Mouse (Mus musculus) intestine, embryonic 15.5 days (tissue): ENCODE results near the gene Olfr969. TPM values are rescaled to one million over a fixed set of nuclear protein-coding genes. Genes with fewer than 3 reads are reported as not detected.
"Not testable (repeated sequence)": the region's sequence is repeated elsewhere in the genome, so short reads cannot be mapped to it uniquely, and the experiment has no call there.

ENCODE experiments used
- ATAC-seq: fragments of 200-750 bp; cut with Nextera tagmentation; 2 replicates; pipeline ENCODE4 v1.8.0; 2017; ENCODE audit warnings: moderate TSS enrichment, moderate library complexity
- H3K27ac ChIP-seq: fragments of 300-500 bp; sonication (generic); 2 replicates; pipeline ENCODE4 v1.5.1; 2015; ENCODE audit warnings: mild to moderate bottlenecking, inconsistent platforms
- H3K27me3 ChIP-seq: fragments of 300-500 bp; sonication (generic); replicated peaks from 2 replicates; pipeline ENCODE4 v1.6.1; 2015; ENCODE audit warnings: inconsistent platforms
- H3K36me3 ChIP-seq: fragments of 300-500 bp; sonication (generic); 2 replicates; pipeline ENCODE4 v1.6.1; 2015; ENCODE audit warnings: inconsistent platforms
- H3K4me1 ChIP-seq: fragments of 300-500 bp; sonication (generic); replicated peaks from 2 replicates; pipeline ENCODE4 v1.6.1; 2015; ENCODE audit warnings: inconsistent platforms
- H3K4me2 ChIP-seq: fragments of 300-500 bp; sonication (generic); replicated peaks from 2 replicates; pipeline ENCODE4 v1.6.1; 2015; ENCODE audit warnings: mild to moderate bottlenecking, inconsistent platforms
- H3K4me3 ChIP-seq: fragments of 300-500 bp; sonication (generic); replicated peaks from 2 replicates; pipeline ENCODE4 v1.5.1; 2015; ENCODE audit warnings: inconsistent platforms
- H3K9ac ChIP-seq: fragments of 300-500 bp; sonication (generic); 2 replicates; pipeline ENCODE4 v1.6.1; 2015; ENCODE audit warnings: inconsistent platforms
- H3K9me3 ChIP-seq: fragments of 300-500 bp; sonication (generic); 2 replicates; pipeline ENCODE4 v1.6.1; 2016; ENCODE audit warnings: inconsistent platforms
- WGBS: fragments of 180-500 bp; shearing (Covaris S2); methylation state at CpG from one replicate; pipeline ENCODE4 v1.1.7; 2015; 5-methylcytosine and 5-hydroxymethylcytosine counted together
- polyA plus RNA-seq: library from polyadenylated mRNA; unstranded; fragments of >200 nt; fragmentation: Nextera tagmentation; extraction: Ambion mirVana; gene quantifications from 2 replicates; pipeline ENCODE4 v1.2.1, GENCODE M21; 2015

Gene Olfr969
- polyA plus RNA-seq: not detected in 2 replicates

DNA sequence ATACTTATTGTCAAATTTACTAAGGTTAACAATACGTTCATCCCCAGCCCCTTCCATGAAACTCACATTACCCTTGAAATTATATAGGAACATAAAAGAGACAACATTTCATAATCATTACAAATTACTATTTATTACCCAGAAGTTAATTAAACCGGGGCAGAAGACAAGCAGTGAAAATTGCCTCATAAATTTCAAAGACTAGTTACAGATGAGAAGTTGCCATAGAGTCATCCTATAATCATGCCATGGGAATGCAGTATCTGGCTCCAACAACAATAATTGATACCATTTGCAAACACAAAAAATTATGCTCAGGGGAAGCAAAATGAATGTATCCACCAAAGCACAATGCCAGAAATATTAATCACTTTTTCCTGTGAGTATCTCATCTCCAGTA, at the start of gene Olfr969:
Gene Olfr969, plus strand, starts transcription at position 388 of the 400 bp plus-strand sequence.
- H3K4me3 ChIP-seq: no peak within 1 kb of the TSS
- 71% methylated on average over 2 of the region's 2 CpGs for WGBS
- H3K36me3 ChIP-seq: no peaks in the 10 kb centered on the region
- ATAC-seq: no peak
- no peak within 1 kb of the TSS for H3K27ac ChIP-seq
- H3K4me1 ChIP-seq: no peaks in the 10 kb centered on the region
- no peaks in the 10 kb centered on the region for H3K9me3 ChIP-seq
- H3K4me2 ChIP-seq: no peak within 1 kb of the TSS
- H3K27me3 ChIP-seq: no peaks in the 10 kb centered on the region
- H3K9ac ChIP-seq: no peak within 1 kb of the TSS

DNA sequence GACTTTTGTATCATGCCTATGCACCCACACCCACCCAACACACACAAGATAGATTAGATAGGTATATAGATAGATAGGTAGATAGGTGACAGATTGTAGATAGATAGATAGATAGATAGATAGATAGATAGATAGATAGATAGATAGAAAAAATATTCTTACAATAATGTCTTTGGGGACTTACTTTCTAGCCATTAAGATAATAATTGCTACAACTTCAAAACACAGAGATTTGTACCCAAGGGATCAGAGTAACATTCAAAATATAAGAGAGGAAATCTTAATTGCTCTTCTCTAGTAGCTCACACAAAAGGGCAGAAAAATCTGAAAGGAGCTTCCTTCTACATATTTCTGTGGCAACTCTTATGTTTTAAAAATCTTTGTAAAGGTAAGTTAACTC, 44.8 kb upstream of the Olfr969 start, which contains the start of gene Olfr967:
Gene Olfr967, plus strand, starts transcription at position 301 of the 400 bp plus-strand sequence.
- Histone ChIP-seq H3K27me3 (no peaks in the 10 kb centered on the region), H3K27ac (no peak within 1 kb of the TSS), H3K4me1 (no peaks in the 10 kb centered on the region), H3K9me3 (no peaks in the 10 kb centered on the region), H3K4me3 (no peak within 1 kb of the TSS), H3K9ac (no peak within 1 kb of the TSS), H3K4me2 (no peak within 1 kb of the TSS), H3K36me3 (no peaks in the 10 kb centered on the region)
- no peak for ATAC-seq

GRCm38 (mm10) chr9:39746428-39746827, 44.3 kb upstream of the Olfr969 start:
- Histone ChIP-seq H3K4me1 (no peaks in the 10 kb centered on the region), H3K4me3 (no peak overlapping the region), H3K27me3 (no peaks in the 10 kb centered on the region), H3K27ac (no peak overlapping the region), H3K36me3 (no peaks in the 10 kb centered on the region), H3K9ac (no peak overlapping the region), H3K9me3 (no peaks in the 10 kb centered on the region), H3K4me2 (no peak overlapping the region)
- WGBS: 86% methylated on average over 1 of the region's 1 CpGs
- ATAC-seq: no peak

GRCm38 (mm10) chr9:39783153-39783552, 7.6 kb upstream of the Olfr969 start, which contains the start of gene Olfr968:
Gene Olfr968, minus strand, starts transcription at chr9:39783253.
- Histone ChIP-seq H3K4me3 (no peak within 1 kb of the TSS), H3K4me1 (no peaks in the 10 kb centered on the region), H3K9me3 (no peaks in the 10 kb centered on the region), H3K9ac (no peak within 1 kb of the TSS), H3K27me3 (no peaks in the 10 kb centered on the region), H3K36me3 (no peaks in the 10 kb centered on the region), H3K27ac (no peak within 1 kb of the TSS), H3K4me2 (no peak within 1 kb of the TSS)
- 81% methylated on average over 1 of the region's 1 CpGs for WGBS
- ATAC-seq: no peak

DNA sequence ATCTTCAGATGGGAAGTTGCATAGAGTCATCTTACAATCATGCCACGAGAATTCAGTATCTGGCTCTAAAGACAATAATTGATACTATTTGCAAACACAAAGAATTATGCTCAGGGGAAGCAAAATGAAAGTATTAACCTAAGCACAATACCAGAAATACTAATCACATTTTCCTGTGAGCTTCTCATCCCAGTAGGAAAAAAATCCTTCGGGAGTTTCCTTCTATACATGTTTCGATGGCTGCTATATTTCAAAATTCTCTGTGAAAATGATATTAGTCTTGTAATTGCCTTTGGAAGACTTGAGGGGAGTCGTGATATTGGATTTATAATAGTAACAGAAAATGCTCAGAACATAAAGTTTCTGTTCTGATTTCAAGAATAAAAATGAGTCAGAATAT, 17.8 kb downstream of the Olfr969 start, which contains the start of gene Olfr970:
Gene Olfr970, plus strand, starts transcription at position 301 of the 400 bp plus-strand sequence.
- H3K9ac ChIP-seq: no peak within 1 kb of the TSS
- WGBS: 75% methylated on average over 4 of the region's 4 CpGs
- H3K27ac ChIP-seq: no peak within 1 kb of the TSS
- ATAC-seq: no peak
- H3K4me1 ChIP-seq: no peaks in the 10 kb centered on the region
- no peaks in the 10 kb centered on the region for H3K27me3 ChIP-seq
- no peak within 1 kb of the TSS for H3K4me3 ChIP-seq
- H3K9me3 ChIP-seq: no peaks in the 10 kb centered on the region
- no peak within 1 kb of the TSS for H3K4me2 ChIP-seq
- H3K36me3 ChIP-seq: no peaks in the 10 kb centered on the region

- H3K9ac ChIP-seq, H3K9me3 ChIP-seq, H3K27me3 ChIP-seq, H3K4me2 ChIP-seq, H3K36me3 ChIP-seq, H3K4me1 ChIP-seq, ATAC-seq, H3K27ac ChIP-seq, H3K4me3 ChIP-seq: not testable (repeated sequence)
- WGBS: 80% methylated on average over 2 of the region's 2 CpGs
Observed at GRCm38 (mm10) chr9:39836576-39836975, 45.8 kb downstream of the Olfr969 start, which contains the start of gene Olfr971. Gene Olfr971, plus strand, starts transcription at chr9:39836876.

Other genes starting within 250 kb of the Olfr969 start
- not detected in 2 replicates for gene Olfr958, start 236.9 kb upstream of the Olfr969 start, polyA plus RNA-seq
- gene Olfr959, start 215.4 kb upstream of the Olfr969 start, polyA plus RNA-seq: not detected in 2 replicates
- 18.3 and 20.1 TPM in 2 replicates for gene AW551984, start 186.5 kb upstream of the Olfr969 start, polyA plus RNA-seq
- gene Olfr148, start 180.3 kb upstream of the Olfr969 start, polyA plus RNA-seq: not detected in 2 replicates
- not detected in 2 replicates for gene Olfr960, start 169.6 kb upstream of the Olfr969 start, polyA plus RNA-seq
- gene Olfr961, start 145.9 kb upstream of the Olfr969 start, polyA plus RNA-seq: not detected in 2 replicates
- not detected in 2 replicates for gene Olfr963, start 123.7 kb upstream of the Olfr969 start, polyA plus RNA-seq
- gene Olfr149, start 83.8 kb upstream of the Olfr969 start, polyA plus RNA-seq: not detected in 2 replicates
- not detected in 2 replicates for gene Olfr965, start 79.6 kb upstream of the Olfr969 start, polyA plus RNA-seq
- not detected in 2 replicates for gene Olfr150, start 60.0 kb upstream of the Olfr969 start, polyA plus RNA-seq
- gene Olfr967, start 44.7 kb upstream of the Olfr969 start, polyA plus RNA-seq: not detected in 2 replicates
- not detected in 2 replicates for gene Olfr968, start 7.7 kb upstream of the Olfr969 start, polyA plus RNA-seq
- not detected in 2 replicates for gene Olfr970, start 17.9 kb downstream of the Olfr969 start, polyA plus RNA-seq
- gene Olfr971, start 45.9 kb downstream of the Olfr969 start, polyA plus RNA-seq: not detected in 2 replicates
- not detected in 2 replicates for gene Olfr972, start 75.5 kb downstream of the Olfr969 start, polyA plus RNA-seq
- gene Olfr229, start 116.4 kb downstream of the Olfr969 start, polyA plus RNA-seq: not detected in 2 replicates
- gene Olfr974, start 146.6 kb downstream of the Olfr969 start, polyA plus RNA-seq: not detected in 2 replicates
- gene Olfr975, start 161.1 kb downstream of the Olfr969 start, polyA plus RNA-seq: not detected in 2 replicates
- gene Olfr976, start 170.2 kb downstream of the Olfr969 start, polyA plus RNA-seq: not detected in 2 replicates
- gene Olfr978, start 201.2 kb downstream of the Olfr969 start, polyA plus RNA-seq: not detected in 2 replicates
- gene Olfr979, start 212.5 kb downstream of the Olfr969 start, polyA plus RNA-seq: not detected in 2 replicates
- gene Olfr980, start 218.6 kb downstream of the Olfr969 start, polyA plus RNA-seq: not detected in 2 replicates
- gene Olfr981, start 230.5 kb downstream of the Olfr969 start, polyA plus RNA-seq: not detected in 2 replicates